7 mouse cellular contexts compared by ENCODE assay signal in genomic region chr8:79293841-79294240, GRCm38 (mm10). TPM values are rescaled to one million over a fixed set of nuclear protein-coding genes. Genes with fewer than 3 reads are reported as not detected.
DNase-seq lines count a peak whose midpoint lies in the region; ATAC-seq lines count a peak whose summit lies in the region.

No protein-coding gene starts in this region.

- H3K9ac ChIP-seq in lung, embryonic 15.5 days, result no peak overlapping the region
- H3K9ac ChIP-seq in limb, embryonic 13.5 days, result peak overlapping the region; percentile 83
- no peak overlapping the region for H3K9ac ChIP-seq in stomach, embryonic 15.5 days

- H3K27me3 ChIP-seq in lung, embryonic 15.5 days, result no peaks in the 10 kb centered on the region
- H3K27me3 ChIP-seq in forebrain, embryonic 10.5 days (ENCODE audit: poor library complexity, severe bottlenecking), result no peaks in the 10 kb centered on the region
- no peaks in the 10 kb centered on the region for H3K27me3 ChIP-seq in limb, embryonic 13.5 days
- H3K27me3 ChIP-seq in stomach, embryonic 15.5 days (replicated peaks), result no peaks in the 10 kb centered on the region

- no peaks in the 10 kb centered on the region for H3K9me3 ChIP-seq in lung, embryonic 15.5 days
- H3K9me3 ChIP-seq in forebrain, embryonic 10.5 days, result no peaks in the 10 kb centered on the region
- no peaks in the 10 kb centered on the region for H3K9me3 ChIP-seq in limb, embryonic 13.5 days
- H3K9me3 ChIP-seq in stomach, embryonic 15.5 days, result no peaks in the 10 kb centered on the region

- WGBS in lung, embryonic 15.5 days, result 34% methylated on average over 3 of the region's 3 CpGs
- 79% methylated on average over 3 of the region's 3 CpGs for WGBS in forebrain, embryonic 10.5 days
- WGBS in limb, embryonic 13.5 days, result 35% methylated on average over 3 of the region's 3 CpGs
- 44% methylated on average over 3 of the region's 3 CpGs for WGBS in stomach, embryonic 15.5 days

- no peak for DNase-seq in lung, postnatal 10 days
- DNase-seq in forebrain, embryonic 10.5 days (ENCODE audit: extremely low spot score, low spot score), result no peak
- DNase-seq in spleen, adult 12 weeks (ENCODE audit: low spot score), result no peak
- no peak for DNase-seq in layer of hippocampus, postnatal 25 days (ENCODE audit: extremely low spot score in 1 of 2, low spot score in 1 of 2)

- no peak for ATAC-seq in lung, embryonic 15.5 days (ENCODE audit: borderline replicate concordance, extremely low read depth, low FRiP score, low TSS enrichment)
- ATAC-seq in limb, embryonic 13.5 days (ENCODE audit: low FRiP score, low read depth), result no peak
- ATAC-seq in stomach, embryonic 15.5 days (ENCODE audit: insufficient read depth, low FRiP score, low read depth), result no peak

- H3K36me3 ChIP-seq in lung, embryonic 15.5 days, result no peaks in the 10 kb centered on the region
- H3K36me3 ChIP-seq in forebrain, embryonic 10.5 days (replicated peaks), result no peaks in the 10 kb centered on the region
- no peaks in the 10 kb centered on the region for H3K36me3 ChIP-seq in limb, embryonic 13.5 days
- H3K36me3 ChIP-seq in stomach, embryonic 15.5 days, result no peaks in the 10 kb centered on the region

- H3K4me1 ChIP-seq in lung, embryonic 15.5 days, result peaks cover 29% of the 10 kb centered on the region
- H3K4me1 ChIP-seq in forebrain, embryonic 10.5 days, result peaks cover 42% of the 10 kb centered on the region
- H3K4me1 ChIP-seq in limb, embryonic 13.5 days, result peaks cover 30% of the 10 kb centered on the region
- peaks cover 8% of the 10 kb centered on the region for H3K4me1 ChIP-seq in stomach, embryonic 15.5 days

- peak overlapping the region; percentile 98; the same call in 1 of the 2 replicates for H3K27ac ChIP-seq in lung, embryonic 15.5 days
- peak overlapping the region; percentile 97 for H3K27ac ChIP-seq in forebrain, embryonic 10.5 days
- 0 out of 2 replicates have a peak overlapping the region, but pooled peaks have one; percentile 3 for H3K27ac ChIP-seq in limb, embryonic 13.5 days
- peak overlapping the region; percentile 44; the same call in 1 of the 2 replicates for H3K27ac ChIP-seq in stomach, embryonic 15.5 days

- H3K4me2 ChIP-seq in lung, embryonic 15.5 days, result peak overlapping the region; percentile 76
- H3K4me2 ChIP-seq in limb, embryonic 13.5 days (replicated peaks), result peak overlapping the region; percentile 75
- peak overlapping the region; percentile 78 for H3K4me2 ChIP-seq in stomach, embryonic 15.5 days

- peak overlapping the region; percentile 60 for H3K4me3 ChIP-seq in lung, embryonic 15.5 days
- peak overlapping the region; percentile 67 for H3K4me3 ChIP-seq in forebrain, embryonic 10.5 days
- peak overlapping the region; percentile 61 for H3K4me3 ChIP-seq in limb, embryonic 13.5 days
- peak overlapping the region; percentile 19 for H3K4me3 ChIP-seq in stomach, embryonic 15.5 days (replicated peaks)

RNA-seq across cellular contexts. Expression of gene Mmaa, which starts 0.9 kb away (rescaled TPM):
- 10.9 and 11.2 TPM in 2 replicates for polyA plus RNA-seq in lung, embryonic 15.5 days (2015; fragmentation: Nextera tagmentation; extraction: Ambion mirVana)
- polyA plus RNA-seq in forebrain, embryonic 10.5 days (2016; fragmentation: Nextera tagmentation; extraction: Ambion mirVana), result 10.6 and 11.3 TPM in 2 replicates
- polyA plus RNA-seq in limb, embryonic 13.5 days (2015; fragmentation: Nextera tagmentation; extraction: Ambion mirVana), result 19.3 and 21.3 TPM in 2 replicates
- 13.0 and 13.6 TPM in 2 replicates for polyA plus RNA-seq in stomach, embryonic 15.5 days (2015; fragmentation: Nextera tagmentation; extraction: Ambion mirVana)
- total RNA-seq in layer of hippocampus, postnatal 25 days (2021), result 10 to 100 TPM; 25.0 to 25.9 TPM

RNA-seq across cellular contexts. Expression of gene 1700011L22Rik, which starts 45.5 kb away (rescaled TPM):
- polyA plus RNA-seq in lung, embryonic 15.5 days (2015; fragmentation: Nextera tagmentation; extraction: Ambion mirVana), result not detected in 2 replicates
- not detected in 2 replicates for polyA plus RNA-seq in forebrain, embryonic 10.5 days (2016; fragmentation: Nextera tagmentation; extraction: Ambion mirVana)
- polyA plus RNA-seq in limb, embryonic 13.5 days (2015; fragmentation: Nextera tagmentation; extraction: Ambion mirVana), result 0.25 TPM in 1 of 2 replicates, not detected in the other
- not detected in 2 replicates for polyA plus RNA-seq in stomach, embryonic 15.5 days (2015; fragmentation: Nextera tagmentation; extraction: Ambion mirVana)
- not detected for total RNA-seq in layer of hippocampus, postnatal 25 days (2021)

Comparison
In these comparisons a context has a peak if more than half of its experiments do, and no peak if none do; other contexts are left out.
1. H3K27ac ChIP-seq: peak in every context shown above with its lines; median percentile 98 in lung, embryonic 15.5 days; 97 in forebrain, embryonic 10.5 days; 44 in stomach, embryonic 15.5 days; 3 in limb, embryonic 13.5 days.